Mouse (Mus musculus) kidney, postnatal 36 days (tissue): Measurements from ENCODE around the gene Phc2.

ENCODE experiments used
- DNase-seq, 2 experiments: peaks; one replicate each; pipeline ENCODE4 v3.0.0; 2021 to 2022; ENCODE audit warnings: mixed read lengths in 2 of 2

Phc2 gene

DNA sequence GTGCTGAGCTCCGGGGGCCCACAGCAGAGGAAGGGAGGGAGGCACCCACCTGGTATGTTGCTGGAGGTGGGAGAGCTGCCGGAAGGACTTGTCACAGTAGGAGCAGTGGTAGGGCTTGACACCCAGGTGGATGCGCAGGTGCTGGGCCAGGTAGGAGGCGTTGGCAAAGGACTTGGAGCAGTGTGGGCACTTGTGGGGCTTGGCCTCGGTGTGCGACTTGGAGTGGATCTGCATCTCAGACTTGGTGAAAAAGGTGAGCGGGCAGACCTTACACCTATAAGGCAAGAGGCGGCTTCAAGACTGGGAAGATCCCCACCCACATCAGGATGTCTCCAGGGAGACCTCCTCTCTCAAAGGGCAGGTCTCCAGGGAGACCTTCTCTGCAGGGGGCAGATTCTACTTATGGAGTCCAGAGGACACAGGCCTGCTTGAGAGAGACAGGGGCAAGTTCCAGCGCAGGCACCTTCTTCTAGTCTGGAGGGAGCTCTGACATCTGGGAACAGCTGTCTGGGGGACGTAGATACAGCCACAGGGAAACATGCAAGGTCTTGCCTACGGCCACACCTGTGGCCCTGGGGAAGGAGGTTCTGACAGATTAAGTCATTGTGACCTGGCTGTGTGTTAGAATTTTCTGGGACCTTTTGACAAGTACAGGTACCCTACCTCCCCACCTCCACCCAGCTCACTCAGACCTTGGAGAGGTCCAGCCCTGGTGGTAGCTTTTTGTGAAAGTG lies 131.6 kb downstream of the Phc2 start:
- DNase-seq, result no peak

DNA sequence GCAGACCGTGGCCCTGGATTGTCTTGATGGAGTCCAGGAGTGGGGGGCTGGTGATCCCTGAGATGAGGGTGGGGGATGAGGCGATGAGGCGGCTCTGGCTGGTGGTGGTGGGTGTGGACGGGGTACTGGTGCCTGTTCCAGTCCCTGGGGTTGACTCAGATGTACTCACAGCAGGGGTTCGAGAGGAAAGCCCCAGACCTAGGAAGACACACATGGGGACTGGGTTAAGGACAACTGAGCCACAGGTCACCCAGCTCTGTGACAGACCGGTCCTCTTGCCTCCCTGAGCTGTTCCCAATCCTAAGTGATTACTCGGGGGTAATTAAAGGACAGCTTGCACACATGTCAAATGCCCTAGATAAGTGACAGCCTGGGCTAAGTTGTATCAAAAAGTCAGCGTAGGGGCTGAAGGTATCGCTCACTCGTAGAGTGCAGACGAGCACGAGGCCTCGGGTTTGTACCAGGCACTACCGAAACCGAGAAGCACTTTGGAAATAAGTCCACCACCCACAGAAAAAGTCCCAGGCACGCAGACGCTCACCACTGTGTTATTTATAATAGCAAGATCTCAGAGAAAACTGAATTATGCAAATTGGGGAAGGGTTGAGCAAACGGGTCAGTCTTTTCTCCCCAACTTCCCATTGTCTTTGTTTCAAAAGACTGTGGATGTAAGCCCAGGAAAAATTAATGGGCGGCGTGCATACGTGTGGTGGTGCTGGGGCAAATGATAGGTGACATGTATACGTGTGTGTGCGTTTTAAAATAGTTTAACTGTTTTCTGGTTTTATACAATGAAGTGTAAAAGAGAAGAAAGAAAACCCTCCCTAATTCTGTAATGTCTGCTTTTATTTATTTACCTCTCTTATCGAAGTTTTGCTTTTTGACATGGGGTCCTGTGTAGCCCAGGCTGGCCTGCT lies 132.8 kb downstream of the Phc2 start:
- no peak for DNase-seq

DNA sequence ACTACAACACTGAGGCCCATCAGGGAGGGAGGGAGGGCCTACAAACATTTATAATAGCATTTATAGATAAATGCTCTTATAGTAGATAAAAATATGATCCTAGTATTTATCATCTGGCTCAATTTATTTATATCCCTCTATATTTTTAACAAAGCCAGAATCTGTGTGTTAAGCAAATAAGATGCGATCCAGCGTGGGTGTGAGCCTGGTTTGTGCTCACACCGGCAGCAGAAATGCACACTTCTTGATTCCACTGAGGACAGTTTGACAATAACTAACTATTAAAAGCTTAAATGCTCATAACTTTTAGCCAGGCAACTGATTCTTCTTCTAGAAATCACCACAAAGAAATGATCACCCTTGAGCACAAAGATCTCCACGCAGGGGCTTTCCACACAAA lies 133.6 kb downstream of the Phc2 start:
- no peak for DNase-seq

DNA sequence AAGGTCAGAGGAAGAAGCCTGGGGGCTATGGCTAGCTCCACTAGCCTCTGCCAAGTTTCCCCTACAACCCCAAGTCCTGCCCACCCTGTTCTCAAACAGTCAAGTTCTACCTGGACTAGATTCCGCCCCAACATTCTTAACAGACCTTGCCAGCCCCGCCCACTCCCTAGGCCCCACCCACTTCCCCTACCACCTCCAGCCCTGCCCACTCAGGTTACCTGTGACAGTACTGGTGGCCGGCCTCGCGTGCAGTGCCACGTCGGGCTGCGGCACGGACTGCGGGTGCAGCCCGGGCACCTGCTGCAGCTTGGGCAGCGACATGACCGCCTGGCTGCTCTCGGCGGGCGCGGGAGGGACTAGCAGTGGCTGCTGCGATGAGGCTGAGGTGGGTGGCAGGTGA lies 135.1 kb downstream of the Phc2 start:
- peak; percentile 62 to 84 for DNase-seq

DNA sequence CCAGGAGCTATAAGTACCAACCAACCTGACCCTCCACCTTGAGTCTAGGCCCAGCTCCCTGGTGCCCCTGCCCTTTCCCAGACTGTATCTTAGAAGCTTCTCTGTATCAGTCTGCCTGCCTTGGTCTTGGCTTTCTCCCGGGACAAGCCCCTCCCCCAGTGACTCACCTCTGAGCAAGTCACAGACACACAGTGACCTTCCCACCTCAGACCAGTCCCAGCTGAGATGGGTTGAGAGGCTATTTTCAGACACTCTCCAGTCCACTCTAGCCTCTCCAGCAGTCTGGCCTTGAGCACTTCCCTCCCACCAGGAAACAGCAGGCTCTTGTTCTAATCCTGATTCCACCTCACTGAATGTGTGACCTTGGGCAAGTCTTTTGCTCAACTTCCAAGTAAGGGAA lies 139.2 kb downstream of the Phc2 start:
- DNase-seq, result peak in 1 of 2 experiments; percentile 32

DNA sequence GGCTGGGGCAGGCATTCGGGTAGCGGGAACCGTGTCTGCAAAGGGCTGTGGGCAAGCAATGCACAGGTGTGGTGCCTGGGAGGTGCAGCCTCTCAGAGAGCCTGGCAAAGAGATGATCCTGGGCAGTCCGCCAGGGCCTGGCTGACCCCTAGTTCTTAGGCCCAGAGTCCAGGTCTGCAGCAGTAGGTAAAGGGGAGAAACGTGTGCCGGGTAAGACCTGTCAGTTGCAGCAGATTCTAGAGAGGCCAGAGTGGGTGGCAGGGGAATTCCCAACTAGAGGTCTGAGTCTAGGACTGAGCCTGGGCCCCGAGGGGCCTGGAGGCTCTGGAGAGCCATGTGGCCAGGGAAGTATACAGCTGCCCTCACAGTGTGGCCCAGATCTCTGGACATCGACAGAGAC lies 139.7 kb downstream of the Phc2 start:
- DNase-seq, result peak; percentile 93 to 94

DNA sequence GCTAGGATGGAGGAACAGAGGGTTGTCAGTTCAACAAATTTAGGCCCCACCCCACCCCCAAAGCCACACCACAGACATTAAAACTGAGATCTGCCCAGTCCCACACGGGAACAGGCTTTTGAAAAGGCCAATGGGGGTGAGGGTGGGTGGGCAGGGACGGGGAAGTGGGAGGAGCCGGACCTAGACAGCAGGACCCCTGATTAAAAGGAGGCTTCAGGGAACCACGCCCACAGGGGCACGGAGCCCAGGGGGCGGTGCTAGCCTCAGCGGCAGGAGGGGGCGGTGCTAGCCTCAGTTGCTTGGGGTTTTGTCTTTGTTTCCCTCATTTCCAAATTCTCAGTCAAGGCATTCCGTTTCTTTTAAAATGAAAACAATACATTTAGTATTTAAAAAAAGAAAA lies 141.1 kb downstream of the Phc2 start:
- peak in 1 of 2 experiments; percentile 60 for DNase-seq

DNA sequence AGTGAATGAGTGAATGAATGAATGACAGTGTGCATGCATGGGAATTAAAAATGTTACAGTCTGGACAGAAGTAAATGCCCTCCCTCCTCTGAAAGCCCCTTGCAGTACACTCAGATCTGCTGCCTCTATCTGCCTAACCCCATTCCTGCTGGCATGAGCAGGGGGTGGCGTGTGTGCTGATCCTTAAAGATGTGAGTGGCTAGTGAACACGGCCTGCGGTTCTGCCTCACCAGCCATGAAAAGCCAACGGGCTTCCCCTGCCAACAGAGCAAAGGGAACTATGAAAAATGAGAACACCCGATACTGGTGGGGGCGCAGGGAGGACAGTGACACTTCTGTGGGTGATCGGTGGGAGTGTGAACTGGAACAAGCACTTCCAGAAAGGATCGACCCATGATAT lies 142.3 kb downstream of the Phc2 start:
- peak in 1 of 2 experiments; percentile 63 for DNase-seq

DNA sequence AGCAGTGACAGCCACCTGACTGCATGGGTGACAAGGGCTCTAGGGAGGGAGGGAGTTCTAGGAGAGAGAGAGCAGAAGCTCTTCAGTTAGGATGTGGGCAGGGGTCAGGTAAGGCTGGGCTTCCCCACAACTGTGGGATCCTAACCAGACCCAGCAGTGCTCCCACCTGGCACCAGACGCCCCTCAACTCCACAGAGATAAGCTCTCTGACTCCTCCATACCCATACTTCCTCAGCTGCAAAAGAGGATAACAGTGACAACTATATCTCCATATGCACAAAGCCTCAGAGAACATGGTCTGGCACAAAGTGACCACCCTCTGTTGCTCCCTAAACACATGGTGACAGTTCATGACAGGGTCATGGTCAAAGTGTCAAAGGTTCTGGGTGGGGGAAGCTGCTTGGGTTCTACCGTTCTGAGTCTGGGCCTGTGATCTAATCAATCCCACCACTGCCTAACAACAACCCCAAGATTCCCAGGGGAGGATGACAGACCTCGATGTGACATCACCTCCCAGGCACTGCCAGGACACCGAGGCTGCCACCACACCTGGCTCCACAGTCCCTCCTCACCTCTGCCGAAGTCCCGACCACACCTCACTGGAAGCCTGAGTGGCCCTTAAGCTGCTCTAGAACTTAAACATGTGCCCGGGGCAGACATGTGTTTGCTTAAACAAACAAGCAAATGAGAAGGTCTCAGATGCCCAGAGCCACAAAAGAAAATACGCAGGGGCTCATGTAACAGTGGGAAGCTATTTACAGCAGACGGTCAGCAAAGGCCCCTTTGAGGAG lies 147.4 kb downstream of the Phc2 start:
- DNase-seq, result no peak
